Mouse (Mus musculus) midbrain, embryonic 10.5 days (tissue): ENCODE results near the gene Hic2. TPM values are rescaled to one million over a fixed set of nuclear protein-coding genes. Genes with fewer than 3 reads are reported as not detected.

Experiments
- DNase-seq: peaks from one replicate; pipeline ENCODE4 v3.0.0-alpha.2; 2017; ENCODE audit warnings: low spot score
- H3K27ac ChIP-seq: fragments of 300-500 bp; sonication (generic); replicated peaks from 2 replicates; pipeline ENCODE4 v1.5.1; 2016; ENCODE audit warnings: mild to moderate bottlenecking
- H3K27me3 ChIP-seq: fragments of 300-500 bp; sonication (generic); 2 replicates; pipeline ENCODE4 v1.6.1; 2016; ENCODE audit warnings: low read depth, mild to moderate bottlenecking; ENCODE audit not compliant: poor library complexity, severe bottlenecking
- H3K36me3 ChIP-seq: fragments of 300-500 bp; sonication (generic); 2 replicates; pipeline ENCODE4 v1.6.1; 2016; ENCODE audit warnings: mild to moderate bottlenecking, moderate library complexity
- H3K4me1 ChIP-seq: fragments of 300-500 bp; sonication (generic); 2 replicates; pipeline ENCODE4 v1.6.1; 2016
- H3K4me3 ChIP-seq: fragments of 300-500 bp; sonication (generic); 2 replicates; pipeline ENCODE4 v1.5.1; 2016; ENCODE audit warnings: mild to moderate bottlenecking, moderate library complexity
- H3K9me3 ChIP-seq: fragments of 300-500 bp; sonication (generic); replicated peaks from 2 replicates; pipeline ENCODE4 v1.6.1; 2016; ENCODE audit warnings: mild to moderate bottlenecking
- WGBS: fragments of 180-500 bp; shearing (Covaris S2); methylation state at CpG from one replicate; pipeline ENCODE4 v1.1.7; 2016; 5-methylcytosine and 5-hydroxymethylcytosine counted together
- polyA plus RNA-seq: library from polyadenylated mRNA; unstranded; fragments of >200 nt; fragmentation: Nextera tagmentation; extraction: Ambion mirVana; gene quantifications from 2 replicates; pipeline ENCODE4 v1.2.1, GENCODE M21; 2016

The Hic2 gene
- 17.3 and 19.3 TPM in 2 replicates for polyA plus RNA-seq

DNA sequence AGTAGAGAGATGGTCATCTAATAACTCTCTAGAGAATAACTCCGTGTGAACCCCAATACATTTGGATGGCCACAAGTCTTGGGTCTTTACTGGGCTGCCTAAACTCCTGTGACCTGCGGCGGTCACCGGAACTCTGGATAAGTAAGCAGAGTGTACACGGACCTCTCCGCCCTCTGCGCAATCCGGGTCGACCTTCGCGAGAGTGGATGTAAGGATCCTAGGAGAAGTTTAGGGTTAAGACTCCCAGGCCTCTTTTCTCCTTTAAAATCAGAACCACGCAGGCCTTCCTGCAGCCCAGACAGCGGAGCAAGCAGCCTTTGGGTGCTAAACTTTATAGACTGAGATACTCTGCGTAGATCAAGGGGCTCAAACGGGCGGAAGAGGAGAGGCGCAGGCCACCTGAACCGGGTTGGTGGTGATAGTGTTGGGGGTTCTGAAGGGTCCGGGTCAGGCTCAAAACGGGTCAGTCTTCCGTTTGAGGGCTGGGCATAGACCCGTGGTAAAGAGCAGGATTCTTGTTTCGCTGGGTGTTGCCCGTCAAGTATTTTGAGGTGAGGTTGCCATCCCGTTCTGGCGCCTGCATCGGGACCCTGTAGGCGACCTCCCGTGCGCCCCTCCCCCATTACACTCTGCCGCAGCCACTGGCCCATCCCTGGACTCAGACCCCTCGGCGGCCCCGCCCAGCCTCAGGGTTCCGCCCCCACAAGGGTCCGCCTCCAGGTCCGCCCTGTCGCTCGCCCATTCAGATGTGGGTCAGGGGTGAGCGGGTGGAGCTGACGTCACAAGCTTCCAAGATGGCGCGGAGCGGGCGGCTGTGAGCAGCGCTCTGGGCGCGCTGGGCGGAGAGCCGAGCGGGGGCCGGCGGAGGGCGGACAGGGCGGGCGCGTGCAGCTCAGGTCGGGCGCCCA, at the start of gene Hic2:
TSS of gene Hic2 (plus strand) at position 779 of the 908 bp plus-strand sequence.
- H3K27me3 ChIP-seq = 0 out of 2 replicates have a peak, but pooled peaks cover 8% of the 10 kb centered on the region
- peak within 1 kb of the TSS; percentile 99 for H3K27ac ChIP-seq
- peak; percentile 98 for DNase-seq
- H3K36me3 ChIP-seq = no peaks in the 10 kb centered on the region
- H3K9me3 ChIP-seq = peaks cover 8% of the 10 kb centered on the region; the same call in 1 of the 2 replicates
- H3K4me3 ChIP-seq = peak within 1 kb of the TSS; percentile 92
- peaks cover 44% of the 10 kb centered on the region for H3K4me1 ChIP-seq
- WGBS = under 1% methylated on average over 59 of the region's 59 CpGs

DNA sequence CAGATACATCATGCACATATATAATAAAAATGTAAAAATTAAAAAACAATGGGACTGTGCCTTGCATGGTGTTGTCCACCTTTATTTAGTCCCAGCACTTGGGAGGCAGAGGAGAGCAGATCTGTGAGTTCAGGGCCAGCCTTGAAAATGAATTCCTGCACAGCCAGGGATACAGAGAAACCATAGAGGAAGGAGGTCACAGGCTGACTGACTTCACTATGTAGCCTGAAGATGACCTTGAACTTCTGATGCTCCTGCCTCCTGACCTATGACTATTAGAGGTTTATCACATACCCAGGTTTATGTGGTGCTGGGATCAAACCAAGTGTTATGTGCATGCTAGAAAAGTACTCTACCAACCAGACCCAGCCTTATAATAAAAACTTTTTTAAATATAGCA, 47.9 kb upstream of the Hic2 start:
- Histone ChIP-seq H3K27ac (no peak overlapping the region), H3K36me3 (peaks cover 51% of the 10 kb centered on the region), H3K9me3 (no peaks in the 10 kb centered on the region), H3K27me3 (no peaks in the 10 kb centered on the region), H3K4me3 (no peak overlapping the region), H3K4me1 (peaks cover 16% of the 10 kb centered on the region)
- DNase-seq = no peak

DNA sequence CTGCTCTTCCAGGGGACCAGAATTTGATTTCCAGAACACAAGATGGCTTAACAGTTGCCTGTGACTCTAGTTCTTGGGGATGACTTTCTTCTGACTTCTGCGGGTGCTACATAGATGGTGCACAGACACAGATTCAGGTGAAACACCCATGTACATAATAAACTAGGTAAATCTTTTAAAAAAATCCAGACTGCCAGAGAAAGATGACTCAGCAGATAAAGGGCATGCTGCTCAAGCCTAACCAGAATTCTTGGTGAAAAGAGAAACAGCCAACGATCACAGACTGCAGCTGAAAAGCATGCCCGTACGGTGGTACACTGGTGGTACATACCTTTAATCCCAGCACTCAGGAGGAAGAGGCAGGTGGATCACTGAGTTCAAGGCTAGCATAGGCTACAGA, 39.5 kb upstream of the Hic2 start:
- H3K27me3 ChIP-seq = no peaks in the 10 kb centered on the region
- H3K36me3 ChIP-seq = peaks cover 76% of the 10 kb centered on the region
- 97% methylated on average over 4 of the region's 4 CpGs for WGBS
- no peak for DNase-seq
- no peaks in the 10 kb centered on the region for H3K9me3 ChIP-seq
- no peak overlapping the region for H3K27ac ChIP-seq
- no peaks in the 10 kb centered on the region for H3K4me1 ChIP-seq
- no peak overlapping the region for H3K4me3 ChIP-seq

DNA sequence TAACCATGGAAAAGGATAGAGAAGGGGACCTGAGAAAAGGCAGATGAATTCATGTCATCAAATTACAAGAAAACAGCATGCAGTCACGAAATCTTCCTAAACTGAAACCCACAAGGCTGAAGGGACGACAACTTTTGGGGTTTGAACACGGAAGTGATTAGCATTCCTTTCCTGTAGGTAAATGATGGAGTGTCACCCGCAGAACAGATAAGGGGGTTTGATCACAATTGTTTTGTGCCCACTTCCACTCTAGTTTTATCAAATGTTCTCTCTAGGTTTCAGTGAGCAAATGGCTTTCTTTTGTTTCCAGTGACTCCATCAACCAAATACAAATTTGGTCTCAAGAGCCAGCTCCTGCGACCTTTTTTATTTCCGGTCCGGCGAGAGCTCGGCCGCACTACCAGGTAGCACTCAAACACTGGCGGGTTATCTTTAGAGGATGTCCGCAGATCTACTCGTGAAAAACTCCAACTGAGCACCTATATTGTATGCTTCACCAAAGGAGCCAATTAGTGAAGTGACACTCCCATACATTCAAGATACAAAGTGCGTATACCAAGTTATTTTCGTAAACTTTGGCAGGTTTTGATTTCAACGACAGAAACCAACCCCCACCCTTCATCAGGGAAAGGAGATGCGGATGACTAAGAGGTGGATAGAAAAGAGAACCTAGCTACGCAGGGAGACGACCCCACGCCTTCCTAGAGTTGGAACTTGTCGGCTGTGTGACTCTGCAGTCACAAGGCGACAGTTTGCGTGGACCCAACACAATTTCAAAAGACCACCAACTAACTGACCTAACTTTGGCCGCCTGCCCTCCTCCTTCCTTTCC, 33.0 kb upstream of the Hic2 start:
- WGBS = 13% methylated on average over 24 of the region's 24 CpGs
- peaks cover 29% of the 10 kb centered on the region for H3K36me3 ChIP-seq
- peaks cover 15% of the 10 kb centered on the region for H3K4me1 ChIP-seq
- no peak for DNase-seq
- H3K4me3 ChIP-seq = peak overlapping the region; percentile 77
- H3K27me3 ChIP-seq = no peaks in the 10 kb centered on the region
- peak overlapping the region; percentile 98 for H3K27ac ChIP-seq
- H3K9me3 ChIP-seq = no peaks in the 10 kb centered on the region

DNA sequence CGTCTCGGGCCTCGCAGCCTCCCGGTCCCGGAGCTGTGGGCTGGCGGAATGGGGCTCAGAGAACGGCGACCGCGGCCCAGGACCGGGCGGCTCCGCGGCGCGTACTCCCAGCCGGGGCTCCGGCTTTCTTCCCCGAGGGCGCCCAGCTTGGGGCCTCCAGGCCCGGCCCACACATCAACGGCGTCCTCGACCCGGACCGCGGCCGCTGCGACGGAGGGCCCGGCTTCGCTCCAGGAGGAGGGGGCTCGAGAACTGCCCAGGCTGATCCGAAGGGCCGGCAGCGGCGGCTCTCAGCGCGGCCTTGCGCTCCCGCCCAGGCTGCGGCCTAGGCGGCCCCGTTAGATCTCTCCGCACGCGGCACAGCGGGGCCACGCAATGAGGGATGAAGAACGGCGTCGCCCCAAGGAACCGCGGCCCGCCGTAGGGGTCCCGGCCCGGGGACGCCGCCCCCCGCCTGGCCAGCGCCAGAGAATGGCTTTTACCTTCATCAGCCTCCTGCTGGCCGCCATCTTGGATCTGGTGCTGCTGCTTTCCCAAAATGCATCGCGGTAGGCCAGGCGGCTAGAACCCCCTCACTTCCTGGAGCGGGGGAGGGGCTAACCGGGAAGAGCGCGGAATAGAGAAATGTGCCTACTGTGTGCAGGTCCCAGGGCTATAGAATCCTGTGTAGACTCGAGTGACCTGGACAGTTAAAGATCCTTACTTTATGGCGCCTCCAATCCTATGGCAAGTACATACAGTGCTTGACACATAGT, 32.2 kb upstream of the Hic2 start:
- Histone ChIP-seq H3K9me3 (no peaks in the 10 kb centered on the region), H3K36me3 (peaks cover 21% of the 10 kb centered on the region), H3K4me1 (peaks cover 15% of the 10 kb centered on the region), H3K27me3 (peaks cover 3% of the 10 kb centered on the region), H3K4me3 (peak overlapping the region; percentile 77), H3K27ac (peak overlapping the region; percentile 98)
- DNase-seq = peak; percentile 88
- under 1% methylated on average over 72 of the region's 72 CpGs for WGBS

DNA sequence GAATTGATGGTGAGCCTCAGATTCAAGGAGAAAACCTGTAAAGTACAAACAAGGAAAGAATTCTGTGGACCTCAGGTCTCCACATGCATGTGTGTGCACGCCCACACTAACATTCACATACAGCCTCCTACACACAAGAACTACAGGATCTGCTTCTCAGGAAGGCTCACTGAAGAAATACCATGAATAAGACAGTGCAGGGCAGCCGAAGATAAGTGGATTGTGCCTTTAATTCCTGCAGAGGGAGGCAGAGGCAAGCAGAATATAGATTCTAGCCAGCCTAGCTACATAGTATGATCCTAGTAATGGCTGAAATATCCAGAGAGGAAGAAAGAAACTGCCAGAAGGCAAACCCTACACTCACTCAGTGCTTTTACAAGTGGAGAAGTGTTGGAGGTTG, 31.4 kb upstream of the Hic2 start:
- Histone ChIP-seq H3K27ac (0 out of 2 replicates have a peak overlapping the region, but pooled peaks have one; percentile 98), H3K36me3 (peaks cover 14% of the 10 kb centered on the region), H3K4me3 (no peak overlapping the region), H3K4me1 (peaks cover 15% of the 10 kb centered on the region), H3K27me3 (peaks cover 11% of the 10 kb centered on the region), H3K9me3 (no peaks in the 10 kb centered on the region)
- no peak for DNase-seq
- 72% methylated on average over 2 of the region's 2 CpGs for WGBS

DNA sequence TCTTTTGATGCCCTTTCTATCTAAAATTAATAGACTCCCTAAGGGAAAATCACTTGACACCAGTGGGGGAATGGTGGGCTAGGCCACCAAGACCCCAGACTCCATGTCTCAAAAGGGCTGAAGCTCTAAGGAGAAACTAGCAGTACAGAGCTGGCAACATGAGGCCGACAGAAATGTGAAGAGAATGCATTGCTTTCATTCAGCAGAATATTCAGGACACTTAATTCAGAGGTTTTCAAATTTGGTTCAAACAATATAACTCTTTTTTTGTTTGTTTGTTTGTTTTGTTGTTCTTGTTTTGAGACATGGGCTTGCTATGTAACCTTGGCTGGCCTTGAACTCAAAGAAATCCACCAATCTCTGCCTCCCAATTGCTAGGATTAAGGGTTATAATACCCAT, 30.8 kb upstream of the Hic2 start, which contains the start of gene Ube2l3:
TSS of gene Ube2l3 (minus strand) at position 101 of the 400 bp plus-strand sequence.
- Histone ChIP-seq H3K4me1 (peaks cover 15% of the 10 kb centered on the region), H3K36me3 (peaks cover 12% of the 10 kb centered on the region), H3K27ac (peak within 1 kb of the TSS; percentile 98), H3K9me3 (no peaks in the 10 kb centered on the region), H3K27me3 (peaks cover 17% of the 10 kb centered on the region), H3K4me3 (peak within 1 kb of the TSS; percentile 77)
- WGBS = 82% methylated on average over 1 of the region's 1 CpGs
- DNase-seq = no peak

DNA sequence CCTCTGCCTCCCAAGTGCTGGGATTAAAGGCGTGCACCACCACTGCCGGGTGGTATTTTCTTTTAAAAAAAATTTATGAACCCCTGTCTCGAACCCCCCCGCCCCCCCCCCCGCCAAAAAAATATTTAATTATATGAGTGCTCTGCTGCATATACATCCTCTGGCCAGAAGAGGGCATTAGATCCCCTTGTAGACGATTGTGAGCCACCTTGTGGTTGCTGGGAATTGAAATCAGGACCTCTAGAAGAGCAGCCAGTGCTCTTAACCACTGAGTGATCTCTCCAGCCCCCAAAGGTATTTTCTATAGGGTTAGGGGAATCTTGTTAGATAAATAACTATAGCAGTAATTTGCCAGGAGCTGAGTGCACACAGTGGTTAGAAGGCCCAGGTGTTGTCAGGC, 28.4 kb upstream of the Hic2 start:
- Histone ChIP-seq H3K9me3 (no peaks in the 10 kb centered on the region), H3K27me3 (peaks cover 30% of the 10 kb centered on the region), H3K27ac (no peak overlapping the region), H3K4me3 (no peak overlapping the region), H3K36me3 (no peaks in the 10 kb centered on the region), H3K4me1 (peaks cover 25% of the 10 kb centered on the region)
- peak; percentile 28 for DNase-seq
- WGBS = 5% methylated on average over 6 of the region's 6 CpGs

DNA sequence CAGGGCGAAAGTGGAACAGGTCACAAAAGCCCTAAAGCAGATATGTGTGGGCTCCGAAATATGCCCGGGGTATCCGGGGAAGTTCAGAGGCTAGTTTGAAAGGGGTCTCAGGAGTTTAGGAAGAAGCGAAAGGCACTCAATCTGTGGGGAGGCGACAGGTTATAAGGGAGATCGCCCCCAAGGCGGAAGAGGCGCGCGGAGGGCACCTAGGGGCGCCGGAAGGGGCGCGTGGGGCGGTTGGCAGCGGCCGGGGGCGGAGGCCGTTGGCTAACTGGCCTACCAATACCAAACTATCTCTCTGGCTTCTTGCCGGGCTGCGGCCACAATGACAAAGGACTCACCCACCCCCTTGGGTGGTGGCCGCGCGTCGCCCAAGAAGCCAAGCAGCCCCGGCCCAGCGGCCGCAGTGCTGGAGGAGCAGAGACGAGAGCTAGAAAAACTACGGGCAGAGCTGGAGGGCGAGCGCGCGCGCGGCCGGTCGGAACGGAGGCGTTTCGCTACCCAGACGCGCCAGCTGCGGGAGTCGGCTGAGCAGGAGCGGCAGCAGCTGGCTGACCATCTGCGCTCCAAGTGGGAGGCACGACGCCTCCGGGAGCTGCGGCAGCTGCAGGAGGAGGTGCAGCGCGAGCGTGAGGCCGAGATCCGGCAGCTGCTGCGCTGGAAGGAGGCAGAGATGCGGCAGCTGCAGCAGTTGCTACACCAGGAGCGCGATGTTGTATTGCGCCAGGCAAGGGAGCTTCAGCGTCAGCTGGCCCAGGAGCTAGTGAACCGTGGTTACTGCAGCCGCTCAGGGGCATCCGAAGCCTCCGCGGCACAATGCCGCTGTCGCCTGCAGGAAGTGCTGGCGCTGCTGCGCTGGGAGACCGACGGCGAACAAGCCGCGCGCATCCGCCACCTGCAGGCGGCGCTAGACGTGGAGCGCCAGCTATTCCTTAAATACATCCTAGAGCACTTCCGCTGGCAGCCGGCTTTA, 24.7 kb upstream of the Hic2 start, which contains the start of gene Rimbp3:
TSS of gene Rimbp3 (plus strand) at position 215 of the 973 bp plus-strand sequence.
- H3K27ac ChIP-seq = peak within 1 kb of the TSS; percentile 91
- under 1% methylated on average over 85 of the region's 85 CpGs for WGBS
- peaks cover 30% of the 10 kb centered on the region for H3K4me1 ChIP-seq
- peak within 1 kb of the TSS; percentile 67 for H3K4me3 ChIP-seq
- peak; percentile 93 for DNase-seq
- H3K36me3 ChIP-seq = peaks cover 23% of the 10 kb centered on the region
- peaks cover 54% of the 10 kb centered on the region for H3K27me3 ChIP-seq
- peaks cover 3% of the 10 kb centered on the region; the same call in 1 of the 2 replicates for H3K9me3 ChIP-seq

DNA sequence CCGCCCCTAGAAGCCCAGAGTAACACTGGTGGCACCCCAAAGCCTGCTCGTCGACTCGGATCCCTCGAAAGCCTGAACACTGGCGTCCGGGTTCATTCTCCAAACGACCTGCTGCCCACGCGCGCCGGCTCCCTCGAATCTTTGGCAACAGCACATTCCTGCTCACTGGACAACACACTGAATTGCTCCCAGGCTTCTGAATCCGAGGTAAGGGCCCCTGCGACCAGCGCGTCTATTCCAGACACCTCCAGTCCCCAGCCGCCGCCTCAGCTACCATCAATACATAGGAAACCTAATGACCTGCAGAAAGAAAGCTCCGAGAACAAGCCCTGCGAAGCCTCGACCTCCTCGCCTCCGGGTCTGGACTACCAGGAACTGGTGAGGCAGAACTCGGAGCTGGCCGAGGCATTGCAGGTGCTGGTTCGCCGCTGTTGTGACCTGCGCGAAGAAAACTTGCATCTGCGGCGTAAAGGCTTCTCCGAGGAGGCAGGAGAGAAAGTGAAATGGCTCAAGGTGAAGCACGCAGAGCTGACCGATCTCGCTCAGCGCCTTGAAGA, 23.9 kb upstream of the Hic2 start:
- Histone ChIP-seq H3K36me3 (peaks cover 23% of the 10 kb centered on the region), H3K4me1 (peaks cover 30% of the 10 kb centered on the region), H3K27me3 (peaks cover 54% of the 10 kb centered on the region), H3K4me3 (peak overlapping the region; percentile 67), H3K27ac (peak overlapping the region; percentile 91), H3K9me3 (peaks cover 3% of the 10 kb centered on the region; the same call in 1 of the 2 replicates)
- no peak for DNase-seq
- 3% methylated on average over 37 of the region's 37 CpGs for WGBS
